Mouse (Mus musculus) adrenal gland, postnatal 4 days (tissue): ENCODE measurements around the gene Kif1b. TPM values are rescaled to one million over a fixed set of nuclear protein-coding genes. Genes with fewer than 3 reads are reported as not detected.

Experiments used
- DNase-seq, 2 experiments: peaks; one replicate each; pipeline ENCODE4 v3.0.0; 2021 to 2022; ENCODE audit warnings: low spot score in 2 of 2, mixed read lengths in 2 of 2
- total RNA-seq, 2 experiments: library from RNA; stranded (reverse); gene quantifications; 2 replicates each; pipeline ENCODE4 v1.2.3; 2021

The Kif1b gene
- total RNA-seq, 2 experiments from 2014 or later, result 118 to 124 TPM

- no peak for DNase-seq
Observed at GRCm38 (mm10) chr4:149317387-149317786, 9.9 kb upstream of the Kif1b start.

DNA sequence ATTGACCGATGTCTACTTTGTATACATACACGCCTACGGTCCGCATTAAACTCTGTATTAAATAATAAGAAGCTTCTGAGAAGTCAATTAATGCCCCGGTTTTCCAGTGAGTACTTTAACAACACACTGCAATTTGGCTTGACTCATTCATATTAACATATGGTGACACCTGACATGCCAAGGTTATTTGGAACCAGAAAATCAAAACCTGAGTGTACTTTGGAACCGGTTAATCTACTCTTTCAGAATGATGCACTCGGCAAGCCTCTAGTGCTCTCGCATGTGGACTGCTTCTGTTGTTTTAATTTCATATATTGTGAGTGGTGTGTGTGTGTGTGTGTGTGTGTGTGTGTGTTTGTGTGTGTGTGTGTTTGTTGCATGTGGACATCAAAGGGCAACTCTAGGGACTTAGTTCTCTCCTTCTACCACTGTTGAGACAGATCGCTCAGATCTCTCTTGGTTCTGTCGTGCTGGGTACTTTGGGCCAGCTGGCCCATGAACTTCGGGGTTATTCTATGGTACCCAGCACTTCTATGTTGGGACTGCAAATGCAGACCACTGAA is 6.9 kb upstream of the Kif1b start:
- no peak for DNase-seq

DNA sequence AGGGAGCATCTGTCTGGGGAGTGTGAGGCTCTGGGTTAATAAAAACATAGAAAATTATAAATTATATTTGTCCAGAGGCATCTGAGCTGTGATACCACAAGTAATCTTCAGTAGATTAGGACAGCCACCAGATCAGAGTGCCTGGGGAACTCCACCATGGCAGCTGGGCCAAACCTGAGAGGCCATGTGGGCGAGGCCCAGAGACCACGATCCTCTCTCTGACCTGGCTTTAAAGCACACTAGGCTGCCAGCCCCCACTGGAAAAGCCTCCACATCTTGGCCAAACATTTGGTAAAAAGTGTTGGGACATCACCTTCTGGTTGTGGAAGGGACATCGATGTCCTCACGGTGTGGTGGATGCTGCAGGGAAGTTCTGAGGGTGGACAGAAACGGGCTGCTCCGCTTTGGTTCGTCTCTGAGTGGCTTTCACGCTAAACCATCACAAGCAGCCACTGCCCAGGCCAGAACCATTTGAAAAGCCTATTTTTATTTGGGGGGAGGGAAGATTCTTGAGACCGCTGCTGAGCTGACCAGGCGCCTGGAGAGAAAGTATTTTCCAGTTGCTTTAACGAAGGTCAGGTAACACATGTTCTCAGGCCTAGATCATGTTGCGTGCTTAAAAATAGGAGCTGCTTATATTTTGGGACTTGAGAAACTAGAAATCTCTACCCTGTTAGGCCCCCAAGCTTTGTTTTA is 6.2 kb upstream of the Kif1b start:
- DNase-seq, result no peak

DNA sequence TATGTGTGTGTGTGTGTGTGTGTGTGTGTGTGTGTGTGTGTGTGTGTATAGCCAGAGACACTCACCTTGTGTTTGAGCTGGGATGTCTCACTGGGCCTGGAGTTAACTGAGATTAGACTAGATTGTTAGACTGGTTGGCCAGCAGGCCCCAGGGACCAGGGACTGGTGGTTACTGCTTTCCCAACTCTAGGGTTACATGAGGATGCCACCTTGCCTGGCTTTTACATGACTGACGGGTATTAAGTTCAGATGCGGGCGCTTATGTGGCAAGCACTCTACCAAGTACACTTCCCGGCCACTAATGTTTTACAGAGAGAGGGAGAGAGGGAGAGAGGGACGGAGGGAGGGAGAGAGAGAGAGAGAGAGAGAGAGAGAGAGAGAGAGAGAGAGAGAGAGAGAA is 4.5 kb upstream of the Kif1b start:
- DNase-seq, result no peak

DNA sequence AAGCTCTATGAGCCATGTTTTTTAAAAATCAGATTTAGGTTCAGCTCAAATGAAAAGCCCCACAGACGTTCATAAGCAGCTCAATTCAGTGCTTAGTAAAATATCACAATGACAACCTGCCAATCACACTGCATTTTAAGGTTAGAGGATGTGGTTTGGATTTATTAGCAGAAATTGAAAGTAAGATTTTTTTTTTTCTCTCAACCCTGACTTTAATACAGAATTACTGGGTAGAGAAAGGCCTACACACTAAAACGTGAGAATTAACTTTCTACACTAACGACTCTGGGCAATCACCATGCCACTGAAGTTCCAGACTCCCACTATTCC is 963 bp upstream of the Kif1b start:
- DNase-seq, result no peak

- peak; percentile 22 to 65 for DNase-seq
Observed at GRCm38 (mm10) chr4:149306712-149307595, 539 bp downstream of the Kif1b start.

DNA sequence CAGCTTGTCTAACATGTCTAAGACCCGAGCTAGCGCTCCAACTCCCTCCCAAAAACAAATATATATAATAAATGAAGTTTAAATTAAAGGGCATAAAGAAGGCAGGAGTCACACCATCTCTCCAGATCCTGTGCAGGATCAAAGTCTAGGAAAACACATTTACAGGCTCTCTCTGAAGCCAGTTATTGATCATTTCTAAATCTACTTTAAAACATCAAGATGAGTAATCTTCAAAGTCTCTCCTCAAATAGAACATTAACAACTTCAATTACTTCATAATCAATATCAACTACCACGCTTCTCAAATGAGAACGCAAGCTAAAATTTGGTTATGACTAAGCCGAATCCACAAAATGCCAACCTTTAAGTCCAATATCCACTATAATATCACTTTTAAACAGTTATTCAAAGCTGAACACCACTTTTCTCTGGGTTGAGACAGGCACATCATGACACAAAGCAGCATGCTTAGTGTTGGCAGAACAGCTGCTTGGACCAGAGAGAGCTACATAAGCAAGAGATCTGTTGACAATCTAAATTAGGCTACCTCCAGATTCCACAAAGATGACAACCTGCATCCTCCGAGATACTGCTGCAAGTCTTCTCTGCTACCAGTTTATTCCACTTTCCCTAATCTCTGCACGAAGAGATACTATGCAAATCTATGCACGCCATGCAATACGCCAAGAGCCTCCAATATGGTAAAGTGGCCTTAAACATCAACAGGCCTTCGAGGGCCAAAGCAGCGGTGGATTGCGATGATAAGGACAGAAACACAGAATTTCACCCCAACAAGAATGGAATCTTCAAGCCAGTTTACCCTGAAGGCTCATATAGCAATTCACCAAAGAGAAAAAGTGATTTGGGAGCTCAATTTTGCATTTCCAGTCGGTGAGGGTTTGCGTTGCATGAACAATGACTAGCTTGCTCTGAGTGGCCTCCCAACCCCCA is 1.5 kb downstream of the Kif1b start:
- DNase-seq, result no peak

- DNase-seq, result no peak
Observed at GRCm38 (mm10) chr4:149304466-149304865, 3.0 kb downstream of the Kif1b start.

DNA sequence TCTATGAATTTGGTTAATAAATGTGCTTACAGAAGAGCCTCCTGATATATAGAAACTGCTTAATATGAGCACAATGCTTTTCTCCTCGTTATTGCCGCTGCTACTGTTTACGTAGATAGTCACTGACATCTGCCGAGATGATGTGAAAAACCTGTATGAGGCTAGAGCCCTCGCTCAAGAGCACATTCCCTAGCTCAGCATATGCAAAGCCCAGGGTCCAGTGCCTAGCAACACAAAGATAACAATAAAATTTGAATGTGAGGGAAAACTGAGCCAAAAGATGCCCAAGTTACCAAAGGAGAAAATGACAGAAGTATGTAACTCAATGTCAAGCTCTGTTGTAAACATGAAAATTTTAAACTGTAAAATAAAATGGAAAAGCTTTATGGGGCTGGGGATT is 4.0 kb downstream of the Kif1b start:
- DNase-seq, result no peak

DNA sequence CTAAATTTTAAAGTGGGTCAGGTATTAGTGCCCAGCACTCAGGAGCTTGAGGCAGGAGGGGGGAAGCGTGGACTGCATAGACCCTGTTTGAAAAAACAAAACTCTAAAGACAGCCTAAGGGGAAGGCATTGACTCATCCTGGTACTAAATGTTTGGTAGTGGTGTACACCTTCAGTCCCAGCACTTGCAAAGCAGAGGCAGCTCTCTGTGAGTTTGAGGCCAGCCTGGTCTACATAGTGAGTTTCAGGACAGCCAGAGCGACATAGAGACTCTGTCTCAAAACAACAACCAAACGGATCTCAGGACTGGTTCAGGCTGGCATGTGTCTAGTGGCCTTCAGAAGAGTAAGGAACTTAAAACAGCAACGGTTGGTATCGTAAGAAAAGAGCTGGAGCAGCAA is 4.7 kb downstream of the Kif1b start:
- no peak for DNase-seq

- DNase-seq, result no peak
Observed at GRCm38 (mm10) chr4:149302136-149302535, 5.4 kb downstream of the Kif1b start.

GRCm38 (mm10) chr4:149296501-149296900 is 11.0 kb downstream of the Kif1b start:
- no peak for DNase-seq

- DNase-seq, result no peak
Observed at GRCm38 (mm10) chr4:149292984-149293383, 14.5 kb downstream of the Kif1b start.

- no peak for DNase-seq
Observed at GRCm38 (mm10) chr4:149291061-149291460, 16.4 kb downstream of the Kif1b start.

- no peak for DNase-seq
Observed at GRCm38 (mm10) chr4:149290157-149290750, 17.2 kb downstream of the Kif1b start.

DNA sequence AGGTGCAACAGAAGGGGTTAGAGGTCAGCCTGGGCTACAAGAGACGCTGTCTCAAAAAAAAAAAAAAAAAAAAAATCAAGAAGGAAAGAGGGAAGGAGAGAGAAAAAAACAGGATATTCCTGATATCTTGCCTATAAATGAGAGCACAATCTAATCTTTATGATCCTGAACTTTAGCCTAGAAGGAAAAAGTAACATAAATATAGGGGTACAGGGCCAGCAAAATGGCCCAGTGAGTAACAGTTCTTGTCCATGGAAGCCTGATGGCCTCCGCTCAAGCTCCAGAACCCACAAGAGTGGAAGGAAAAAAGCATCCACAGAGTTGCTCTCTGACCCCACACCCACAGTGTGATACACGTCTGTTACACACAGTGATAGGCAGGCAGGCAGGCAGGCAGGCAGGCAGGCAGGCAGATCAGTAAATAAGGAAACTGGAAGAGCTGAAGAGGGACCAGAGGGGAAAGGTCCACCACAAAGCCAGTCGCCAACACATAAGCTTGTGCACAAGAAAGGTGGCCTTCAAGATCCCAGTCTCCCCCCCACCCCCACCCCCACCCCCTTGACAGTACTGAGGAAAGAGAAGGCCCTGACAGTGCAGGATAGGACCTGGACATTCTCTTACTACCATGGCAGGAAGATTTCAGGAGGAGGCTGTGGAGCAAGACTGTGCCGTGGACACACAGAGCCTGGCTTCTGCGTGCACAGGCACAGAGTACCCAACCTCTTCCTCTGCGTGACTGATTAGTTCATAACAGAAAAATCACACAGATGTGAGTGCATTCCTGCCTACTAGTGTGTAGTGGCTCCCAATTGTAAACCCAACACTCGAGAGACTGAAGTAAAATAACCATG is 21.0 kb downstream of the Kif1b start:
- no peak for DNase-seq

DNA sequence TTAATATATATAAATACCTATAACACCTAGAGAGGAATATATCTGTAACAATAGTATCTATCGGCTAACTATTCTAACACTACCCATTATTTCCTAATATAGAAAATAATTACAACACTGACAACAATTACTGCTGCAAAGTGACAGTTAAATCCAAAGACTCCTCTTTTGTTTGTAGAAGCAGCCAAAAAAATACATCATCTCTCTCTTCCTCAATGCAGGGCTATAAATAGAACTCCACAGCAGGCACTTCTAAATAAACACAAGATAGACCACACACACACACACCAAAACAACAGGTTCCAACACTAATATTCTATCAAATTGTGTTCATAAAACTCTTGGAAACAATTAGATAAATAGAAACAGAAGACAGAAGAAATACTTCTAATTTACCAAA is 21.8 kb downstream of the Kif1b start:
- DNase-seq, result no peak

GRCm38 (mm10) chr4:149283018-149283417 is 24.5 kb downstream of the Kif1b start:
- no peak for DNase-seq

GRCm38 (mm10) chr4:149282025-149282738 is 25.3 kb downstream of the Kif1b start:
- DNase-seq, result no peak
